9 mouse cellular contexts compared by ENCODE assay signal in genomic region chr12:59133437-59133999, GRCm38 (mm10). TPM values are rescaled to one million over a fixed set of nuclear protein-coding genes. Genes with fewer than 3 reads are reported as not detected.
DNase-seq lines count a peak whose midpoint lies in the region; ATAC-seq lines count a peak whose summit lies in the region.
"Had no signal": no experiment of that assay in that cellular context is flagged by ENCODE, and none has a peak within 500 bp of the region (broad histone marks: within the 10 kb centered on the region; RNA-seq: fewer than 3 reads in every experiment).

No protein-coding gene starts in this region.

- no peaks in the 10 kb centered on the region for H3K27me3 ChIP-seq in heart, embryonic 15.5 days
- H3K27me3 ChIP-seq in liver, embryonic 11.5 days (replicated peaks; ENCODE audit: control insufficient read depth, insufficient read depth, low read length): no peaks in the 10 kb centered on the region

- H3K4me3 ChIP-seq in heart, embryonic 15.5 days: peak overlapping the region; percentile 99; the same call in 1 of the 2 replicates
- peak overlapping the region; percentile 90; the same call in 1 of the 2 replicates for H3K4me3 ChIP-seq in liver, embryonic 11.5 days (ENCODE audit: low read depth, low read length)

- WGBS in heart, embryonic 15.5 days: 81% methylated on average over 10 of the region's 10 CpGs
- WGBS in liver, embryonic 11.5 days: 74% methylated on average over 10 of the region's 10 CpGs

- intact Hi-C loops in heart, postnatal 25 days (cut with DNase I): loop anchor here (5.0 kb wide), 1 partner anchor 84 kb away; the partner anchor contains the start of gene Fbxo33

- no peak overlapping the region for H3K27ac ChIP-seq in heart, embryonic 15.5 days
- H3K27ac ChIP-seq in liver, embryonic 11.5 days (ENCODE audit: low read depth, low read length): no peak overlapping the region

- peaks cover 22% of the 10 kb centered on the region for H3K4me1 ChIP-seq in heart, embryonic 15.5 days (replicated peaks)
- H3K4me1 ChIP-seq in liver, embryonic 11.5 days (replicated peaks; ENCODE audit: control insufficient read depth, insufficient read depth, low read length): peaks cover 26% of the 10 kb centered on the region

- no peak for DNase-seq in heart, postnatal 25 days (ENCODE audit: low spot score)
- peak; percentile 26 for DNase-seq in thymus, postnatal 0 days (ENCODE audit: low spot score)
- no peak for DNase-seq in thymus, postnatal 4 days
- no peak for DNase-seq in liver, embryonic 11.5 days (ENCODE audit: low spot score)
- no peak for DNase-seq in yolk sac, embryonic 10.5 days (ENCODE audit: low spot score)
- DNase-seq in cerebellum, postnatal 4 days (ENCODE audit: low spot score in 2 of 2): no peak
- DNase-seq: spleen, adult 18-20 months had no signal

- no peak overlapping the region for H3K9ac ChIP-seq in heart, embryonic 15.5 days
- no peak overlapping the region for H3K9ac ChIP-seq in liver, embryonic 11.5 days (ENCODE audit: low read depth, low read length)

- no peak for ATAC-seq in heart, embryonic 15.5 days (replicated peaks; ENCODE audit: insufficient number of reproducible peaks, insufficient read depth, low FRiP score, low read depth)
- no peak for ATAC-seq in liver, embryonic 11.5 days (replicated peaks; ENCODE audit: low FRiP score)
- no peak for ATAC-seq in cerebellum, adult (ENCODE audit: insufficient number of reproducible peaks, low FRiP score, low TSS enrichment)

- no peaks in the 10 kb centered on the region for H3K9me3 ChIP-seq in heart, embryonic 15.5 days (replicated peaks)
- H3K9me3 ChIP-seq in liver, embryonic 11.5 days (ENCODE audit: control insufficient read depth, low read length): no peaks in the 10 kb centered on the region

- H3K36me3 ChIP-seq in heart, embryonic 15.5 days: peaks cover 6% of the 10 kb centered on the region; the same call in 1 of the 2 replicates
- peaks cover 10% of the 10 kb centered on the region; the same call in 1 of the 2 replicates for H3K36me3 ChIP-seq in liver, embryonic 11.5 days (ENCODE audit: control insufficient read depth, insufficient read depth, low read length)

- H3K4me2 ChIP-seq in heart, embryonic 15.5 days: peak overlapping the region; percentile 79; the same call in 1 of the 2 replicates
- H3K4me2 ChIP-seq in liver, embryonic 11.5 days: peak overlapping the region; percentile 96

RNA-seq across cellular contexts. Expression of gene Mia2, which starts 37.9 kb away (rescaled TPM):
- polyA plus RNA-seq in heart, embryonic 15.5 days (2015; fragmentation: Nextera tagmentation; extraction: Ambion mirVana): 39.6 and 44.8 TPM in 2 replicates
- 10 to 100 TPM; 86.1 to 96.0 TPM for total RNA-seq in heart, postnatal 25 days (2021)
- polyA plus RNA-seq in thymus, postnatal 0 days (2015; fragmentation: Nextera tagmentation; extraction: Ambion mirVana): 181 and 195 TPM in 2 replicates
- 79.7 and 85.8 TPM in 2 replicates for polyA plus RNA-seq in liver, embryonic 11.5 days (2014; fragmentation: Nextera tagmentation; extraction: Ambion mirVana)
